ENCODE assay signal across 16 mouse cellular contexts in the genomic region with DNA sequence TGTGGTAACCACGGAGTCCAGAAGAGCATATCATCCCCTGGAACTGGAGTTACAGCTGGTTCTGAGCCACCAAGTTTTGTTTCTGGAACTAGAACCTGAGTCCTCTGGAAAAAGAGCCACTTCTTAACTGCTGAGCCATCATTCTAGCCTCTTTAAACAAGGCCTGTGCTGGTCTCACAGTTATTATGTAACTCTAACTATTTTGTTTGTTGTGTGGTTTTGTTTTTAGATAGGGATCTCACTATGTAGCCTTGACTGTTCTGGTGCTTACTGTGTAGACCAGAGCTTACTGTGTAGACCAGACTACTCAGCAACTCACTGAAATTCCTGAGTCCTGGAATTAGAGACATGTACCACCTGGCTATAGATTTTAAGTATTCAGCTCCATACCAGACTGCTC.
"Had no signal": no experiment of that assay in that cellular context is flagged by ENCODE, and none has a peak within 500 bp of the region (broad histone marks: within the 10 kb centered on the region; RNA-seq: fewer than 3 reads in every experiment).

No protein-coding gene starts in this region.

- DNase-seq: retina, postnatal 1 day; right cerebral cortex, adult 18-20 months; right cerebral cortex, postnatal 14 days; right cerebral cortex, postnatal 25 days; right cerebral cortex, postnatal 4 days; spleen, adult 18-20 months; thymus, adult 18-20 months; thymus, adult 2 months; thymus, postnatal 14 days; thymus, postnatal 25 days; thymus, postnatal 36 days; thymus, postnatal 4 days had no signal

- H3K27ac ChIP-seq: neural tube, embryonic 13.5 days; neural tube, embryonic 15.5 days; stomach, embryonic 15.5 days; stomach, postnatal 0 days had no signal

- H3K4me3 ChIP-seq: neural tube, embryonic 13.5 days; neural tube, embryonic 15.5 days; stomach, embryonic 15.5 days had no signal

- H3K27me3 ChIP-seq: neural tube, embryonic 13.5 days; neural tube, embryonic 15.5 days; stomach, embryonic 15.5 days had no signal

- H3K4me1 ChIP-seq: neural tube, embryonic 13.5 days; neural tube, embryonic 15.5 days; stomach, embryonic 15.5 days had no signal

- H3K9ac ChIP-seq: neural tube, embryonic 13.5 days; neural tube, embryonic 15.5 days; stomach, embryonic 15.5 days had no signal
